Mouse (Mus musculus) megakaryocyte progenitor cell, adult 5-6 weeks (primary cell): Measurements from ENCODE around the gene Eif4enif1. TPM values are rescaled to one million over a fixed set of nuclear protein-coding genes. Genes with fewer than 3 reads are reported as not detected.
"Not testable (repeated sequence)": the region's sequence is repeated elsewhere in the genome, so short reads cannot be mapped to it uniquely, and the experiment has no call there.

ENCODE experiments used
- ATAC-seq: replicated peaks from 2 replicates; pipeline ENCODE4 v1.8.0; 2016; ENCODE audit warnings: mild to moderate bottlenecking, moderate TSS enrichment, inconsistent platforms; ENCODE audit not compliant: poor library complexity
- total RNA-seq, 2 experiments: library from RNA; stranded (forward) in 1 of 2; stranded (reverse) in 1 of 2; fragments of 157-497, 149-512 nt in 1 of 2; fragments of 200-1000 nt in 1 of 2; gene quantifications; 2 replicates each; pipeline versions ENCODE4 v1.2.3 to v1.2.4; 2015 to 2017

Eif4enif1 gene
- total RNA-seq, 2 experiments from 2014 or later = 40.1 to 110 TPM

DNA sequence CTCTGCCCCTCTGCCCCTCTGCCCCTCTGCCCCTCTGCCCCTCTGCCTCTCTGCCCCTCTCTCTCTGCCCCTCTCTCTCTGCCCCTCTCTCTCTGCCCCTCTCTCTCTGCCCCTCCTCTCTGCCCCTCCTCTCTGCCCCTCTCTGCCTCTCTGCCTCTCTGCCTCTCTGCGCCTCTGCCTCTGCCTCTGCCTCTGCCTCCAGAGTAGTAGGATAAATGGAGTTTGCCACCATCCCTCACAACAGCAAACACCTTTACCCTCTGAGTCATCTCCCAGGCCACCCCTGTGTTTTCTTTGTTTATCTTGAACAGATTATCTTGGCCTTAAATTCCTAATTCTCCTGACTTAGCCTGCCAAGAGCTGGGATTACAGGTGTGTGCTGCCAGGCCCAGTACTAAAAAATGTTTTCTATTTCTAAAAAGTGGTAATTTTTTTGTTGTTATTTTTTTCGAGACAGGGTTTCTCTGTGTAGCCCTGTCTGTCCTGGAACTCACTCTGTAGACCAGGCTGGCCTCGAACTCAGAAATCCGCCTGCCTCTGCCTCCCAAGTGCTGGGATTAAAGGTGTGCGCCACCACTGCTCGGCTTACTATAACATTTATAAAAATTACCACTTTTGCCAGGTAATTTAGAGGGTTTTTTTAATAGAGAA lies 21.6 kb upstream of the Eif4enif1 start:
- ATAC-seq = not testable (repeated sequence)

DNA sequence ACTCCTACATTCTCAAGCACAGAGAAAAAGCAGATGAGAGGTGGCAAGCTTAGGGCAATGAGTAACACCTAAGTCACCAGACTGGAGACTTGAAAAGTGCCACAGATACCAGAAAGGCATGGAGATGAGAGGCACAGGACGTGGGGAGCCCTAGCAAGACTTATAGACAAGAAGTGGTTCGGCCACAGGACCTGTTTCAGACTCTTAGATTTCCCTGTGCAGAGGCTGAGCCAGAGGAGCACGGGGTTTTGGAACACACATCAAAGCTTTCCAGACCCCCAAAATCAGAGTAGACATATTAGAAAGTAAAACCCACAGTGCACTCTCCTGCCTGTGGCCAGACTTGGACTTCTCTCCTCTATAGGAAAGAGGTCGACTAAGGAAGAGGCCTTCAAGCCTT lies 20.9 kb upstream of the Eif4enif1 start:
- 0 out of 2 replicates have a peak, but pooled peaks have one; percentile 4 for ATAC-seq

DNA sequence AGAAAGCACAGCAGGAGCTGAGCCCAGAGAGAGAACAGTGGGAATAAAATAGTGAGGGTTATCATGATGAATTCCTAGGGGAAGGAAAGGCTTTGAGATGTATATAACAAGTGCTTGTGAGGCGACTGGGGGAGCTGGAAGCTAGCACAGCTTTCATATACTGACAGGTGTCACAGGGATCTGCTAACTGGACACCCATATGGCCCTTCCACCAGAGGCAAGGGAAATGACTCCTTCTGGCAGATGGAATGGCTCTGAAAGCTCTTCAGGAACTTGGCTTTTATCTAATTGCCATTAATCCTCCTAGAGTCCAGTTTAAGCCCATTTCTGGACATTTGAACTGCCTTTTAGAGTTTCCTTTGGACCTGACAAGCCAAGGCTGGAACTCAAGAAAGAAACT lies 20.2 kb upstream of the Eif4enif1 start:
- not testable (repeated sequence) for ATAC-seq

DNA sequence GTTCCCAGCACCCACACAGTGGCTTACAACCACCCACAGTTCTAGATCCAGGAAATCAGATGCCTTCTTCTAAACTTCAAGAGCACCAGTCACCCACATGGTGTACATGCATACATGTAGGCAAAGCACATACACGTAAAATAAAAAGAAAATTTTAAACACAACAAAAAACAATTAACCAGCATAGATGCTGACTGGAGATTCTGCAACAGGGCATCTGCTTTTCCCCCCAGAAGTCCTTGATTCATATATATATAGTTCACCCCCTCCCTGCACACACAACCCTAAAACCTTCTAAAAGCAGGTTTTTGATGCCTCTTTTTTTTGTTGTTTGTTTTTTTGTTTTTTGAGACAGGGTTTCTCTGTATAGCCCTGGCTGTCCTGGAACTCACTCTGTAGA lies 19.5 kb upstream of the Eif4enif1 start:
- not testable (repeated sequence) for ATAC-seq

DNA sequence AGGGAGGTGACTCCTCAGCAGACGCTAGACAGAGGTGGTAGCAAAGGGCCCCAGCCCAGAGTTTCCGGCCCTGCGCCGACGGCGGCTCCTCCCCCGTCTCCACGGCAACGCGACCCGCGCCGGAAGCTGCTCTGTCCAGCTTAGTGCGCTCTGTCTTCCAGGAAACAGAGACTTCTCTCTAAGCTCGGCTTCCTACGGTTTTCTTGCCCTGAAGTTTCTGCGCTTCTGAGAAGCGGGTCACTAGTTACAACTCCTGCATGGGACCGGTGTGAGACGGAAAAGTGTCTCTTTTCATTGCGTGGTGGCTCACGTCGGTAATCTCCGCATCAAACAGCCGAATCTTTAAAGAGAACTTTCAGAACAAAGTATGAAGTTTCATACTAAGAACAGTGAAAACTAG lies 8.8 kb upstream of the Eif4enif1 start, which contains the start of gene Sfi1:
TSS of gene Sfi1 (minus strand) at position 101 of the 400 bp plus-strand sequence.
- no peak for ATAC-seq

DNA sequence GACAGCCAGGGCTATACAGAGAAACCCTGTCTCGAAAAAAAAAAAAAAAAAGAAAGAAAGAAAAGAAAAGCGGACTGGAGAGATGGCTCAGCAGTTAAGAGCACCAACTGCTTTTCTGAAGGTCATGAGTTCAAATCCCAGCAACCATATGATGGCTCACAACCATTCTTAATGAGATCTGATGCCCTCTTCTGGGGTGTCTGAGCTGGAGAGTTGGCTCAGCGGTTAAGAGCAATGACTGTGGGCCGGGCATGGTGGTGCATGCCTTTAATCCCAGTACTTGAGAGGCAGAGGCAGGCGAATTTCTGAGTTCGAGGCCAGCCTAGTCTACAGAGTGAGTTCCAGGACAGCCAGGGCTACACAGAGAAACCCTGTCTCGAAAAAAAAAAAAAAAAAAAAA lies 1.6 kb upstream of the Eif4enif1 start:
- not testable (repeated sequence) for ATAC-seq

DNA sequence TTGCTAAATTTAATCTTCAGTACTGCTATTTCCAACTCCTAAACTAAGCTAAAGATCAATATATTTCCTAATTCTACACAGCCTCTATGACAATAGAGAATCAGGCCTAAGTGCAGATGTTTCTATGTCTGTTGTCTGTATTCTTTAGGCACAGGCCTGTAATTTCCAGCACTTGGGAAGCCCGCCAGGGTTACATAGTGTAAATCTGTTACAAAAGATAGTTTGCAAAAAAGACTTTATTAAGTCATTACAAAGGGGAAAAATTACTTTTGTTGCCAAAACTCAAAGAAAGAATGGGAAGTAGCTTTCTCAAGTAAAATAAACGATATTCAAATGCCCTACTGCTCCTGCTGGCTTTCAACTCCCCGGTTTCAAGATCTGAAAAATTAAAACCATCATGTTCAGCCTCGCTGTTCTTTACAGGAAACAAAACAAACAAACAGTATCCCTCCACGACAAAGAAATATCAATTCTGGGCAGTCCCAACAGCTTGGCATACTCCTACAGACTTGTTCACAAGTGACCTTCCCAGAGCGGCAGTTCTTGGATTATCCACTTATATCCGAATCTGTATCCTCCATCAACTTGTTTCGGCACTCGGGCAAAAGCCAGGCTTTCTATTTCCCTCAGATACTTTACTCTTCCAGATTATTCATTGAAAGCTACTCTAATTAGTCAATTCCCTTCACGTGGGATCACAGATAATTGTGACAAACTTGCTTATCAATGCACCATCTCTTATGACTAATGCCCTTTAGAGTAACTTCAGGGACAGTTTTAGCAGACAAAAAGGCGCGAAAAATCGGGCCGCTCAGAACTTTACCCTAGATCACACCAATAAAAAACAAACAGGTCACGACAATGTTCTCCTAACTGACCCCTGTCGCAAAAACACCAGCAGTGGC lies 614 bp upstream of the Eif4enif1 start:
- peak; percentile 33 for ATAC-seq

DNA sequence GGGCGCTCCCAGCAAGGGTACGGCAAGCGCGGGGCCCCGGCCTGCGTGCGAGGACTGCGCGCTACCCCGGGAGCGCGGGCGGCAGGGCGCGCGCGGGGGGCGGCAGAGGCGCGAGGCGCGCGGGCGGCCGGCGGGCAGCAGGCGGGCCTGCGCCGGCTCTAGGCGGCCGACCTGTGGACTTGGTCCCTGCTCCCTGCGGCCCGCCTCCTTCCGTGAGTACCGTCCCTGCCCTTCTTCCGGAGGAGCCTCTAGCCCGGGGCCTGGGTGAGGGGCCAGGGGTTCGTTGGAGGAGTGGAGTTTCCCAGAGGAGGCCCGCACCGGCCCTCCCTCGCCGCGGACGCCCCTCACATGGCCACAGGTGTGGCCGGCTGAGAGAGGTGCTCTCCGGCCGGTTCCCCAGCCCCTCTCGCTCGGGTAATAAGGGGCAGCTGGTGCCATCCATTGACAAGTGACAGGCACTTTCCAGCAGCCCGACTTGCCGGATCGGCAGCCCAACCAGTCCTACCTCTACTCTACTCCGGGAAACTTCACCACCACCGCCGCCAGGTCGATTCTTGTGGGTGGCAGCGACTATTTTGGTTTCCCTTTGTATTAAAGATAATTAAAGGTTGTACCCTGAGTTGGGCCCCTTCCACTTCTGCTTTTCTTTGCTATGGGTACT lies 719 bp downstream of the Eif4enif1 start:
- peak; percentile 18 for ATAC-seq

DNA sequence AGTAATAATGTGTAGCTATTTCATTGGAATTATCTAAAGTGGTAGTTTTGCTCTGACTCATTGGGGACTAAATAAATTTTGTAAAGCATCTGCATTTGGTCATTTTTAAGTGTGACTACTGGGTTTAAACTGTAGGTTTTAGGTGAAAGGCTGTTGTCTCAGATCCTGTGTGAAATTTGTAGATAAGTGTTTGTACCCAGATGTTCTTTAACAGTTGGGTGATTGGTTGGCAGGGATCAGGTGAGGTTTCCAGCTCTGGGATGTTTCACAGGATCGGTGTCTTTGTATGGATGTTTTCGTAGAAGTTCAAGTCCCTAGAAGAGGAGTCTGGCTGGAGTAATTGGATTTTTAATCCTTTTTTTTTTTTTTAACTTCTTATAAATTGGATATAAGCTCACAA lies 1.6 kb downstream of the Eif4enif1 start:
- peak; percentile 14; the same call in 1 of the 2 replicates for ATAC-seq

DNA sequence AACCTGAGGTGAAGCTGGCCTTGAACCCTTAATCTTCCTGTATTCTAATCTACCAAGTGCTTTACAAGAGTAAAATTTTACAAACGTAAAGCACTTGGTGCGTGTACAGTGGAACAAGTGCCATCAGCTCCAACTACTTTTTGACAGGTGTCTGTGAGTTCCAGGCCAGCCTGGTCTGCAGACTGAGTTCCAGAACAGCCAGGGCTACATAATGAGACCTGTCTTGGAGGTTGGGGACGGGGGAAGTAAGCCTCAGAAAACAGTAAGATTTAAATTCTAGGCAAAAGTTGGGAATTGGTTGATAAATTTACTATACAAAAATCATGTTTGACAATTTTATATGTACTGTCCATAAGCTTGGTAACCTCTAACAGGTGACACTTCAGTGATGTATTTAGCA lies 3.0 kb downstream of the Eif4enif1 start:
- ATAC-seq = no peak

DNA sequence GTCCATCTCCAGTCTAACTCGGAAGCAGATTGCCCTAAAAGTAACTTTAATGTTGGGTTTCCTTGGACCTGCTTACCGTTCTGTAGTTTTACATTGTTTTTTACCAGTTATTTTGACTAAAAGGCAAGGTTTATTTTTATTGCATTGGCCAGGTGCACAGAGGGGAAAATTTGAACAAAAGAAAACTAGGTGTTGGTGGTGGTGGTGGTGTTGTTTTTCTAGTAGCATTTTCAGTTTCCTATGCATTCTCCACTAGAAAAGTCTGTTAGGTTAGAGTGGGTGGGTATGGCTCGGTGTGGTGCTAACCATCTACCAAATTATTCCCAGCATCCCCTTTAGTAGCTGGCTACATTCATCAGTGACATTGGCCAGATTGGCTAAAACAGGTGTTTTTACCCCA lies 4.6 kb downstream of the Eif4enif1 start:
- ATAC-seq = no peak

DNA sequence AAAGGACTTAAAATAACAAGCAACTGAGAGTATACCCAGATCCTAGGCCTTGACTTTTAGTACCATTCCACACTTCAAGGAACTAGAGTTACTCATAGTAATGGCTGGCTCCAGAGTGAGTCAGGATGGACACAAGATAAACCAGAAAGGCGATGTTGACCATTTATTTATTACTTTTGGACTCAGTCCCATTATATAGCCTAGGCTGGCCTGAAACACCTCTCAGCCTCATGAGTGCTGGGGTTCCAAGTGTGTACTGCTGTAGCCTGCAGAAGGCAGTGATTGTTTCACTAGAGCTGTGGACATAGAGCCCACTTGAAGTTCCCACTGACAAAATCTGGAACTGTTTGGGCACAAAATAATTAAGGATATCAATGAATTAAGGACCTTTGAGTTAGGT lies 10.3 kb downstream of the Eif4enif1 start:
- no peak for ATAC-seq

DNA sequence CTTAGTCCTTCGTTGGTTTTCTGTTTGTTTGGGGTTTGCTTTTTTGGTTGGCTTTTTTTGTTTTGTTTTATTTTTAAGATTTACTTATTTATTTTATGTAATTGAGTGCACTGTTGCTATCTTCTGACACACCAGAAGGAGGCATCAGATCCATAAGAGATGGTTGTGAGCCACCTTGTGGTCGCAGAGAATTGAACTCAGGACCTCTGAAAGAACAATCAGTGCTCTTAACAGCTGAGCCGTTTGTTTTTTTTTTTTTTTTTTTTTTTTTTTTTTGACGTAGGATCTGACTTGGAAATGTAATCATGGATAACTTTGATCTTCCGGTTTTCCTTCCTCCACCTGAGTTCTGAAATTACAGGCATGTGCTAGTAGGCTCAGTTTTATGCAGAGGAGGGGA lies 20.9 kb downstream of the Eif4enif1 start:
- no peak for ATAC-seq

DNA sequence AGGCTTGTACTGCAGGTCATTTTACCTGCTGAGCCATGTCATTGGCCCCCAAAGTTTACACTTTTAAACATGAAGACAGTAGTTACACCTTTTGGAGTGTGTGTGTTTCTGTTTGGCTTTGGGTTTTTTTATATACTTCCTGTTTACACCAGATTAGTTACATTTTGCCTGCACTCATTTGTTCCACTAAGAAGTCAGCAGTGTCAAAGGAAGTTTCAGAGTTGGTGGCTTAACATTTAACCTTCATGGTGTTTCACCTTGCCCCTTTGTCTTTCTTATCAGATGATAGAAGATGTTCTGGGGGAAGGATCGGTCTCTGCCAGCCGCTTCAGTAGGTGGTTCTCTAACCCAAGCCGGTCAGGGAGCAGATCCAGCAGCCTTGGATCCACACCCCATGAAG lies 24.9 kb downstream of the Eif4enif1 start:
- no peak for ATAC-seq

DNA sequence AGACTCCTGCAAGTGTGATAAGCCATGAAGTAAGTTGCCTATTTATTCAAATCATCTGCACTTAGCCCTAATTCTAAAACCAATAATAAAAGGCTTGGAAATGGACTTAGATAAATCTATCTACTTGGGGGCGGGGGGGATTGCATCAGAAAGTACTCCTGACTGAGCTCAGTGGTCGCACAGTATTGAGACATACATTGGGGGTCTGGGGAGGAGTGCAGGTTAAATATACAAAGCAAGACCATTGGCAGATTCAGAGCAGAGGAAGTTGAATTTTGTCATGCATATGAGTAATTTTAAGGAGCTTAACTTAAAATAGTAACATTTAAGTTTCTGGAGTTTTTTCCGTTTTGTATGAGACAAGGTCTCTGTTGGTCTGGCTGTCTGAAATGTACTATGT lies 30.1 kb downstream of the Eif4enif1 start:
- ATAC-seq = no peak

DNA sequence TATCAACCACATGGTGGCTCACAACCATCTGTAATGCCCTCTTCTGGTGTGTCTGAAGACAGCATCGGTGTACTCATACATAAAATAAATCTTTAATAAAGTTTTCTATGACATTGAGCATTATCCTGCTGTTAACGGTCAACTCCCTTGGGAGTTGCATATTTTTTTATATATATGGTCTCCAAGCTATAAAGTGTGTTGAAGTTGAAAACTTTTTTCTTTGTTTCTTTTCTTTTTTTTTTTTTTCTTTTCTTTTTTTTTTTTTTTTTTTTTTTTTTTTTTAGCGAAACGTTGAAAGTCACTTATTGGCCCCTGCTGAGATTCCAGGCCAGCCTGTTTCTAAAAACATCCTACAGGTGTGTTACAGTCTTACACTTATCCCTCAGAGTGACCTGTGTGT lies 31.5 kb downstream of the Eif4enif1 start:
- no peak for ATAC-seq

DNA sequence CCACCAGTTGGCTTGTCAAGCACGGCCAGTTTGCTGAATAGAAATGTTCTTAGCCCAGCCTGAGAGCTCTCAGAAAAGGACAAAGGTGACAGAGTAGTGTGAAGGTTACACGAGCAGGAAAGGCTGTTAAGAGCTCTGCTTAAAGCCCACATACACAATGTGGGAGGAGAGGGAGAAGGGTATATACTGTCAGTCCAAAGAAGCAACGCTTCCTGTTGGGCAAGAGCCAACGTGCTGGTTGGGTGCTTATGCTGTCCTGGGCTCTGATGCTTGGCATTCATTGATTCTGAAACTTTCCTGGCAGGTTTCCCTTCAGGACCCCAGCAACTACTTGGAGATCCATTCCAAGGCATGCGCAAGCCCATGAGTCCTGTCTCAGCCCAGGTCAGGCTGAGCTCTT lies 33.1 kb downstream of the Eif4enif1 start:
- ATAC-seq = peak; percentile 54

DNA sequence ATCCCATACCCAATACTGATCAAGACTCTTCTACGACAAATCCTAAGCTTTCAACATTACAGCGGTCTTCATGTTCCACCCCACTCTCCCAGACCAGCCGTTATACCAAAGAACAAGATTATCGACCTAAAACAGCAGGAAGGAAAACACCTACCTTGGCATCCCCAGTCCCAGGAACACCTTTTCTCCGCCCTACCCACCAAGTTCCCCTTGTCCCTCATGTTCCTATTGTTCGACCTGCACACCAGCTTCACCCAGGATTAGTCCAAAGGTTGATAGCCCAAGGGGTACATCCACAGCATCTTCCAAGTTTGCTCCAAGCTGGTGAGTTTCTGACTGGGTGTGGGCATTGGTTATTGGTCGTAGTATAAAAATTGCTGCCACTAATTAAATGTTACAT lies 40.2 kb downstream of the Eif4enif1 start:
- no peak for ATAC-seq

DNA sequence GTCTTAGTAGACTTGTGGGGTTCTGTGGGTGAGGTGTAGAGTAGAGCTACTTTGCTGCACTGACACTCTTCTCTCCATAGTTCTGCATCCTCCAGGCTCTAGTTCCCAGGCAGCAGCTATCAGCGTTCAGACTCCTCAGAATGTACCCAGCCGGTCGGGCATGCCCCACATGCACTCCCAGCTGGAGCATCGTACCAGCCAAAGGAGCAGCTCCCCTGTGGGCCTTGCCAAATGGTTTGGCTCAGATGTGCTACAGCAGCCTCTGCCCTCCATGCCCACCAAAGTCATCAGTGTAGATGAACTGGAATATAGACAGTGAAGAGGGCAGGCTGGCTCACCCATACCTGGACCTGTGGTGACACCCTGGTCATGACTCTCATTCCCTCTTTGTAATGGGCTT lies 41.6 kb downstream of the Eif4enif1 start:
- no peak for ATAC-seq

DNA sequence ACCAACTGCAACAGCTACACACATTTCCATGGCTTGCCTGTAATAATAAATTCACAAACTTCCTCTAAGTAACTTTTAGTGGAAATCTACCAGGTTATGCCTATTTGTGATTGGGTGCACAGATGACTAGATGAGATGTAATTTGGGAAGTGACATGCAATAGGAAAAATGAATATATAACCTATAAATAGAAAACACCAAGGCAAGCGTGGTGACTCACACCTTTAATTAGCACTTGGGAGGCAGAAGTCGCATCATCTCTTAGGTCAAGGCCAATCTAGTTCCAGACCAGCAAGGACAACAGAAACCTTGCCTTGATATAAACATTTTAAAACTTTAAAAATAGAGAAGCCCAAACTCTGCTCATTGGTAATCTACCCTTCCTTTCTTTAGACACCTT lies 45.2 kb downstream of the Eif4enif1 start:
- no peak for ATAC-seq

DNA sequence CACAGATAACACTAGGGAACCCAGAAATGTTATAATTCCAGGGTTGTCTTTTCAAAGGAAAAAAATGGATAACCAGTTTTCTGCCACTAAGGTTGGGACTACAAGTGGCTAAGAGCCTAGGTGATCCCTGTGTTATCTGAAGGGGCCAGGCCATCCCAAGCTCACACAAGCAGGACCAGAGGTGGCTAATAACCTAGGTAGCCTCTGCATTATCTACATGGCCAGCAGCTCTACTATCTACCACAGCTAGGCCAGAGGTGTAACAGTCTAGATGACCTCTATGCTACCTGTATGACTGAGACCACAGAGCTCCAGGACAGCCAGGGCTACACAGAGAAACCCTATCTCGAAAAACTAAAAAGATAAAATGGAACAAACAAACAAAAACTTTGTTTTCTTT lies 57.3 kb downstream of the Eif4enif1 start:
- no peak for ATAC-seq
